Mouse (Mus musculus) testis, postnatal 14 days (tissue): ENCODE data around the gene Slc35e3.

Source experiments
- DNase-seq: peaks from one replicate; pipeline ENCODE4 v3.0.0; 2021; ENCODE audit warnings: low spot score

The Slc35e3 gene

DNA sequence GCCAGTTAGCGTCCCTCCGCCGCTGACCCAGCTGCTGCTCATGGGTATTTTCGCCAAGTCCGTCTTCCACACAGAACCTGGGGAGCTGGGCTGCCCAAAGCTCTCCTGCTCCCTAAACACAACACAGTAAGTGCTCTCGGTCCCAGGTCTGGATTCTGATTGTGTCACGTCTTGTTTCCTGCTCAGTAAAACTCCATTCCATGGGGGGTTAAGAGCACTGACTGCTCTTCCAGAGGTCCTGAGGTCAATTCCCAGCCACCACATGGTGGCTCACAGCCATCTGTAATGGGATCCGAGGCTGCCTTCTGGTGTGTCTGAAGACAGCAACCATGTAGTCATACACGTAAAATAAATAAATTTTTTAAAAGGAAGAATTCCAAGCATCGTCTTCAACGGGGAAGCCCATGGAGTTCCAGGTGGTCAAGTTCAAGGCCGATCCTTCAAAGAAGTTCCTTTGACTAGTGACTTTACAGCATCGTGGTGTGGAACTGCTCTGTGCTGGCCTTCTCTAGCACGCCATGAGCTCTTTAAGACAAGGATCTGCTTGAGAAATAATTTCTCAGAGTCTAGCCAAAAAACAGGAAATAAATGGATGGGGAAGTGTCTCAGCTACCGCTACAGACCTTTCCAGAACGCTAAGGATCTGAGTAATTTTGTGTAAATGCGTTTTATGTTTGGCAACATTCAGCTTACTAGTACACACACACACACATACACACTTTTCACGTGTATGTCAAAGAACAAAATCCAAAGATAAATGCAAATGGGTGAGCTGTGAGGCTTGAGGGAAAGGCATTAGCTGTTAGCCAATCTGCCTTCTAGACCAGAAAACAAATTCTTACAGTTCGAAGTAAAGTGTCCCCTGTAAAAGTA lies 61.6 kb downstream of the Slc35e3 start:
- no peak for DNase-seq

DNA sequence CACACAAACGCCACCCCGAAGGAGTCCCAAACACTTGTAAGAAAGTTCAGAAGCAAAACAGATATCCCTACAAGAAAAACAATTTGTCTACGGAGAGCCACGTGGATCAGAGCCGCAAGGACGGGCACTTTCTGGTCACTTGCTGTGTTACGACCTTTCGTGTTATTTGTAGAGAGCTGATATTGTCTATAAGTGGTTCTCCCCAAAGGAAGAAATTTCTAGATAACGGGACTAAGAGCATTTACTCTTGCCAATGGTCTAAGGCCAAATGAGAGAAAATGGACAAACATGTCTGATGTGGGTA lies 62.5 kb downstream of the Slc35e3 start:
- DNase-seq, result no peak
